Mouse (Mus musculus): Measurements from ENCODE around the gene Shank3.

The Shank3 gene

GRCm38 (mm10) chr15:89524611-89525415 lies 25.4 kb downstream of the Shank3 start:
- no peak for DNase-seq (ENCODE audit: low spot score)

GRCm38 (mm10) chr15:89525464-89525863 lies 26.0 kb downstream of the Shank3 start:
- DNase-seq (ENCODE audit: low spot score), result no peak

- DNase-seq (ENCODE audit: low spot score), result no peak
These were observed 26.5 kb downstream of the Shank3 start for GRCm38 (mm10) chr15:89525896-89526295.

- DNase-seq (ENCODE audit: low spot score), result no peak
These were observed 27.4 kb downstream of the Shank3 start for GRCm38 (mm10) chr15:89526776-89527325.

- no peak for DNase-seq (ENCODE audit: low spot score)
These were observed 28.0 kb downstream of the Shank3 start for GRCm38 (mm10) chr15:89527466-89527865.

GRCm38 (mm10) chr15:89528201-89528850 lies 28.9 kb downstream of the Shank3 start:
- no peak for DNase-seq (ENCODE audit: low spot score)

GRCm38 (mm10) chr15:89528923-89529322 lies 29.5 kb downstream of the Shank3 start:
- DNase-seq (ENCODE audit: low spot score), result no peak

- peak; percentile 59 for DNase-seq (ENCODE audit: low spot score)
These were observed 30.9 kb downstream of the Shank3 start for GRCm38 (mm10) chr15:89530336-89530735.

- no peak for DNase-seq (ENCODE audit: low spot score)
These were observed 32.0 kb downstream of the Shank3 start for GRCm38 (mm10) chr15:89531399-89531798.

GRCm38 (mm10) chr15:89532026-89532923 lies 32.9 kb downstream of the Shank3 start:
- DNase-seq (ENCODE audit: low spot score), result no peak

GRCm38 (mm10) chr15:89532924-89533842 lies 33.8 kb downstream of the Shank3 start:
- no peak for DNase-seq (ENCODE audit: low spot score)

- no peak for DNase-seq (ENCODE audit: low spot score)
These were observed 34.4 kb downstream of the Shank3 start for GRCm38 (mm10) chr15:89533843-89534207.

- no peak for DNase-seq (ENCODE audit: low spot score)
These were observed 44.7 kb downstream of the Shank3 start for GRCm38 (mm10) chr15:89544171-89544570.

- DNase-seq (ENCODE audit: low spot score), result no peak
These were observed 47.9 kb downstream of the Shank3 start for GRCm38 (mm10) chr15:89547321-89547720.

GRCm38 (mm10) chr15:89547824-89548601 lies 48.6 kb downstream of the Shank3 start:
- no peak for DNase-seq (ENCODE audit: low spot score)

GRCm38 (mm10) chr15:89548837-89549236 lies 49.4 kb downstream of the Shank3 start:
- no peak for DNase-seq (ENCODE audit: low spot score)

- DNase-seq (ENCODE audit: low spot score), result no peak
These were observed 51.1 kb downstream of the Shank3 start for GRCm38 (mm10) chr15:89550506-89550905.

GRCm38 (mm10) chr15:89551733-89552132 lies 52.3 kb downstream of the Shank3 start:
- DNase-seq (ENCODE audit: low spot score), result no peak

GRCm38 (mm10) chr15:89555591-89555990 lies 56.2 kb downstream of the Shank3 start:
- DNase-seq (ENCODE audit: low spot score), result no peak

All from adipocyte (in vitro differentiated cells).